Mouse (Mus musculus) midbrain, embryonic 14.5 days (tissue): Measurements from ENCODE around the gene 1700017B05Rik. TPM values are rescaled to one million over a fixed set of nuclear protein-coding genes. Genes with fewer than 3 reads are reported as not detected.
A peak's percentile ranks its signal among the peaks of the same experiment; 100 is the strongest.

Experiments
- ATAC-seq: fragments of 200-750 bp; cut with Nextera tagmentation; 2 replicates; pipeline ENCODE4 v1.8.0; 2017; ENCODE audit warnings: moderate number of reproducible peaks, moderate library complexity; ENCODE audit not compliant: low FRiP score, low TSS enrichment
- DNase-seq: peaks from one replicate; pipeline ENCODE4 v3.0.0-alpha.2; 2015
- H3K27ac ChIP-seq: fragments of 300-500 bp; sonication (generic); replicated peaks from 2 replicates; pipeline ENCODE4 v1.5.1; 2014; ENCODE audit warnings: mild to moderate bottlenecking, low read depth, low read length, moderate library complexity
- H3K27me3 ChIP-seq: fragments of 300-500 bp; sonication (generic); 2 replicates; pipeline ENCODE4 v1.6.1; 2014; ENCODE audit warnings: low read length, control low read depth, mixed read lengths; ENCODE audit not compliant: control insufficient read depth, insufficient read depth
- H3K36me3 ChIP-seq: fragments of 300-500 bp; sonication (generic); 2 replicates; pipeline ENCODE4 v1.6.1; 2014; ENCODE audit warnings: low read length, control low read depth; ENCODE audit not compliant: control insufficient read depth, insufficient read depth
- H3K4me1 ChIP-seq: fragments of 300-500 bp; sonication (generic); 2 replicates; pipeline ENCODE4 v1.6.1; 2014; ENCODE audit warnings: mild to moderate bottlenecking, antibody characterized with exemption, low read length, control low read depth; ENCODE audit not compliant: control insufficient read depth, insufficient read depth
- H3K4me2 ChIP-seq: fragments of 300-500 bp; sonication (generic); 2 replicates; pipeline ENCODE4 v1.6.1; 2014; ENCODE audit warnings: mild to moderate bottlenecking, low read length, moderate library complexity
- H3K4me3 ChIP-seq: fragments of 300-500 bp; sonication (generic); replicated peaks from 2 replicates; pipeline ENCODE4 v1.5.1; 2014; ENCODE audit warnings: low read depth, low read length
- H3K9ac ChIP-seq: fragments of 300-500 bp; sonication (generic); replicated peaks from 2 replicates; pipeline ENCODE4 v1.6.1; 2014; ENCODE audit warnings: mild to moderate bottlenecking, low read length, moderate library complexity
- H3K9me3 ChIP-seq: fragments of 300-500 bp; sonication (generic); 2 replicates; pipeline ENCODE4 v1.6.1; 2016; ENCODE audit warnings: low read length, control low read depth, mixed read lengths; ENCODE audit not compliant: control insufficient read depth
- WGBS: fragments of 180-500 bp; shearing (Covaris S2); extraction: QIAGEN DNeasy Blood & Tissue Kit; methylation state at CpG from one replicate; pipeline ENCODE4 v1.1.7; 2014; 5-methylcytosine and 5-hydroxymethylcytosine counted together
- polyA plus RNA-seq: library from polyadenylated mRNA; unstranded; fragments of >200 nt; fragmentation: Nextera tagmentation; extraction: Ambion mirVana; gene quantifications from 2 replicates; pipeline ENCODE4 v1.2.1, GENCODE M21; 2014

1700017B05Rik gene
- polyA plus RNA-seq, 1 experiment from 2014 or later = 4.4 TPM

- no peak overlapping the region for H3K4me3 ChIP-seq
- no peaks in the 10 kb centered on the region for H3K36me3 ChIP-seq
- DNase-seq (no peak), ATAC-seq (no peak)
- H3K27ac ChIP-seq = no peak overlapping the region
- no peak overlapping the region for H3K4me2 ChIP-seq
- no peaks in the 10 kb centered on the region for H3K9me3 ChIP-seq
- H3K27me3 ChIP-seq = no peaks in the 10 kb centered on the region
- no peak overlapping the region for H3K9ac ChIP-seq
- 81% methylated on average over 6 of the region's 6 CpGs for WGBS
- no peaks in the 10 kb centered on the region for H3K4me1 ChIP-seq
These were observed 37.5 kb upstream of the 1700017B05Rik start for GRCm38 (mm10) chr9:57299790-57300477.

DNA sequence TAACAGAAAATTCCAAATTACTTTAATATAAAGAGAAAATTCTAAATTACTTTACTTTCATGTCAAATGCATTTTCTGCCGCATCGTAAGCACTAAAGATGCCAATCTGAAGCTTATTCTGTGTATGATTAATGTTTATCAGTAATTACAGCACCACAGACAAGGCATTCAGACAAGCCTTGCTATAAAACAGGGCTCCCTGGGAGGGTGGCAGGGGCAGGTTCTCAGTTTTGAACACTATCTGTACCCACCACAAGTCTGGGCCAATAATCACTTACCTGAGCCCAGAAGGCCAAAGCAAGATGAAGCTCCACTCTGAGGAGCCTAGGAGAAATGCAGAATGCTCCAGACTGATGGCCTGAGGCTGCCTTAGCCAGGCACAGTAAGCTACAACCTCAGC lies 35.5 kb upstream of the 1700017B05Rik start:
- DNase-seq = no peak
- Histone ChIP-seq H3K27me3 (no peaks in the 10 kb centered on the region), H3K9ac (no peak overlapping the region), H3K4me3 (no peak overlapping the region), H3K4me2 (no peak overlapping the region), H3K27ac (no peak overlapping the region), H3K36me3 (no peaks in the 10 kb centered on the region), H3K9me3 (no peaks in the 10 kb centered on the region), H3K4me1 (no peaks in the 10 kb centered on the region)
- 92% methylated on average over 2 of the region's 2 CpGs for WGBS
- ATAC-seq = no peak

- ATAC-seq (no peak), DNase-seq (no peak)
- Histone ChIP-seq H3K27ac (no peak overlapping the region), H3K4me3 (no peak overlapping the region), H3K36me3 (no peaks in the 10 kb centered on the region), H3K27me3 (no peaks in the 10 kb centered on the region), H3K4me2 (no peak overlapping the region), H3K9ac (no peak overlapping the region), H3K9me3 (no peaks in the 10 kb centered on the region), H3K4me1 (no peaks in the 10 kb centered on the region)
- 63% methylated on average over 8 of the region's 8 CpGs for WGBS
These were observed 33.9 kb upstream of the 1700017B05Rik start for GRCm38 (mm10) chr9:57296277-57296676.

GRCm38 (mm10) chr9:57295666-57296065 lies 33.3 kb upstream of the 1700017B05Rik start:
- Histone ChIP-seq H3K9me3 (no peaks in the 10 kb centered on the region), H3K36me3 (no peaks in the 10 kb centered on the region), H3K27ac (no peak overlapping the region), H3K4me1 (no peaks in the 10 kb centered on the region), H3K4me2 (no peak overlapping the region), H3K4me3 (no peak overlapping the region), H3K27me3 (no peaks in the 10 kb centered on the region), H3K9ac (no peak overlapping the region)
- ATAC-seq (no peak), DNase-seq (no peak)
- 80% methylated on average over 3 of the region's 3 CpGs for whole genome bisulfite sequencing

- Histone ChIP-seq H3K9me3 (no peaks in the 10 kb centered on the region), H3K27ac (no peak overlapping the region), H3K9ac (no peak overlapping the region), H3K27me3 (no peaks in the 10 kb centered on the region), H3K4me1 (no peaks in the 10 kb centered on the region), H3K36me3 (no peaks in the 10 kb centered on the region), H3K4me2 (no peak overlapping the region), H3K4me3 (no peak overlapping the region)
- DNase-seq = no peak
- no peak for ATAC-seq
- 80% methylated on average over 3 of the region's 3 CpGs for WGBS
These were observed 32.5 kb upstream of the 1700017B05Rik start for GRCm38 (mm10) chr9:57294905-57295304.

- H3K27ac ChIP-seq = no peak overlapping the region
- H3K4me1 ChIP-seq = 0 out of 2 replicates have a peak, but pooled peaks cover under 1% of the 10 kb centered on the region
- no peaks in the 10 kb centered on the region for H3K9me3 ChIP-seq
- H3K4me3 ChIP-seq = no peak overlapping the region
- no peaks in the 10 kb centered on the region for H3K36me3 ChIP-seq
- no peaks in the 10 kb centered on the region for H3K27me3 ChIP-seq
- H3K4me2 ChIP-seq = no peak overlapping the region
- no peak overlapping the region for H3K9ac ChIP-seq
- DNase-seq (no peak), ATAC-seq (no peak)
- 92% methylated on average over 6 of the region's 6 CpGs for WGBS
These were observed 24.8 kb upstream of the 1700017B05Rik start for GRCm38 (mm10) chr9:57287183-57287582.

GRCm38 (mm10) chr9:57283311-57283710 lies 20.9 kb upstream of the 1700017B05Rik start:
- H3K36me3 ChIP-seq = no peaks in the 10 kb centered on the region
- H3K4me1 ChIP-seq = peaks cover 10% of the 10 kb centered on the region
- no peak overlapping the region for H3K4me3 ChIP-seq
- no peaks in the 10 kb centered on the region for H3K27me3 ChIP-seq
- 84% methylated on average over 4 of the region's 4 CpGs for WGBS
- H3K9ac ChIP-seq = no peak overlapping the region
- no peak overlapping the region for H3K4me2 ChIP-seq
- DNase-seq (no peak), ATAC-seq (no peak)
- H3K9me3 ChIP-seq = no peaks in the 10 kb centered on the region
- no peak overlapping the region for H3K27ac ChIP-seq

DNA sequence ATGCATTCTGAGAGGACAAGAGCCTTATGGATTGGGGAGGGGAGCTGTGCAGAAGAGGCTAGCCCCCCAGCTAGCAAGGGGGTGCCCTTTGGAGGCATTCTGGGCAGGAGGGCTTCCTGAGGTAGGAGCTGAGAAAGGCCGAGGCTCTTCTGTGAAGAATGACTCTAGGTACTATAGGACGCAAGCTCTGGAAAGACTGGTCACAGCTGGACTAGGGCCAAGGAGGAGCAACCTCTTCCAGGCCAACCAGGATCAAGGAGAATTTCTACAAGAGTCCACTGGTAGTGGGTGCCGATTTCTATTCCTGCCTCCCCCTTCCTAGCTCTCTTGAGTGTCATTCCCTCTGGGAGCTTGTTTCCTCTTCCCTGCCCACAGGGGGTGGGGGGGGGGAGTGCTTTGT lies 20.3 kb upstream of the 1700017B05Rik start:
- H3K4me1 ChIP-seq = peaks cover 10% of the 10 kb centered on the region
- H3K27me3 ChIP-seq = no peaks in the 10 kb centered on the region
- no peak overlapping the region for H3K4me2 ChIP-seq
- DNase-seq (no peak), ATAC-seq (no peak)
- H3K9ac ChIP-seq = no peak overlapping the region
- no peaks in the 10 kb centered on the region for H3K9me3 ChIP-seq
- 81% methylated on average over 3 of the region's 3 CpGs for WGBS
- no peak overlapping the region for H3K27ac ChIP-seq
- H3K36me3 ChIP-seq = no peaks in the 10 kb centered on the region
- H3K4me3 ChIP-seq = no peak overlapping the region

GRCm38 (mm10) chr9:57281549-57281948 lies 19.1 kb upstream of the 1700017B05Rik start:
- peaks cover 10% of the 10 kb centered on the region for H3K4me1 ChIP-seq
- no peaks in the 10 kb centered on the region for H3K36me3 ChIP-seq
- H3K4me3 ChIP-seq = no peak overlapping the region
- WGBS = 10% methylated on average over 20 of the region's 20 CpGs
- ATAC-seq = peak; percentile 31; the same call in 1 of the 2 replicates
- H3K27ac ChIP-seq = no peak overlapping the region
- peak overlapping the region; percentile 46 for H3K4me2 ChIP-seq
- peak; percentile 60 for DNase-seq
- H3K9me3 ChIP-seq = no peaks in the 10 kb centered on the region
- H3K9ac ChIP-seq = peak overlapping the region; percentile 31; the same call in 1 of the 2 replicates
- H3K27me3 ChIP-seq = no peaks in the 10 kb centered on the region
